Mouse (Mus musculus): ENCODE results near the gene Atp5j.

Atp5j gene

GRCm38 (mm10) chr16:84835441-84835822, at the start of gene Atp5j:
Gene Atp5j (minus strand): TSS chr16:84835625.
- peak; percentile 87 to 92 for DNase-seq

- DNase-seq = no peak
Measured at GRCm38 (mm10) chr16:84884572-84884971, 49.1 kb upstream of the Atp5j start.

GRCm38 (mm10) chr16:84881754-84882321, 46.4 kb upstream of the Atp5j start:
- DNase-seq = no peak

GRCm38 (mm10) chr16:84881168-84881567, 45.7 kb upstream of the Atp5j start:
- no peak for DNase-seq

DNA sequence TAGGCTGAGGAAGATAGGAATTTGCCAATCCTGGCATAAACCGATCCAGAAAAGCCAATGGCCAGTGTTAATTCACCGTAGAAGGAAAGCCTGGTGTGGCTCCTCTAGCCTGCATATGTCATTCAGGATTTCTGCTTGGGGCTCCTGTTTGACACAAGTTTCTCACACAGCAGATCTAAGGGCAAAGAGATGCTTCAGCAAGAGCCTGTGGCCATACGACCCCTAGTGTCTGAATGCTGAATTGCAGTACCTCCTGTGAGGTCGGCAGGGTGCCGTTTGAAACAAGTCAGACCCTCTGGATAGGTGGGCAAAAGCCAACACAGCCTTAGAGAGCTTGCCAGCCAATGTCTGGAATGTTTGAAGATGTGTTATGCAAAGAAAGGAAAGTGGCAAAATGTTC, 43.7 kb upstream of the Atp5j start:
- peak; percentile 46 to 75 for DNase-seq

- DNase-seq = no peak
Measured at GRCm38 (mm10) chr16:84876082-84876481, 40.7 kb upstream of the Atp5j start.

DNA sequence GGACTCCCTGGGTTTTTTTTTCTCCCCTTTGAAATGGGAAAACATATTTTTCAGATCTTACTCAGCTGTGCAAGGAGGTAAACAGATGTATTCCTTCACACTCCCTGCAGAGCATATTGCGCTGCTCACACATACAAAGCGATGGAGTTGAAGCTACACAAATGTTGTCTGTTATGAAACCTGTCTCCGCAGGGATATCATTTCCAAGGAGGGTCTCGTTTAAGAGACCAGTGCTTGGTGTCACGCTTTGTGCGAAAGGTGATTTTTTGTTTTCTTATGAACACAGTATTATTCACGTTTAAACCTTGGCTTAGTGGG, 40.3 kb upstream of the Atp5j start:
- DNase-seq = no peak

DNA sequence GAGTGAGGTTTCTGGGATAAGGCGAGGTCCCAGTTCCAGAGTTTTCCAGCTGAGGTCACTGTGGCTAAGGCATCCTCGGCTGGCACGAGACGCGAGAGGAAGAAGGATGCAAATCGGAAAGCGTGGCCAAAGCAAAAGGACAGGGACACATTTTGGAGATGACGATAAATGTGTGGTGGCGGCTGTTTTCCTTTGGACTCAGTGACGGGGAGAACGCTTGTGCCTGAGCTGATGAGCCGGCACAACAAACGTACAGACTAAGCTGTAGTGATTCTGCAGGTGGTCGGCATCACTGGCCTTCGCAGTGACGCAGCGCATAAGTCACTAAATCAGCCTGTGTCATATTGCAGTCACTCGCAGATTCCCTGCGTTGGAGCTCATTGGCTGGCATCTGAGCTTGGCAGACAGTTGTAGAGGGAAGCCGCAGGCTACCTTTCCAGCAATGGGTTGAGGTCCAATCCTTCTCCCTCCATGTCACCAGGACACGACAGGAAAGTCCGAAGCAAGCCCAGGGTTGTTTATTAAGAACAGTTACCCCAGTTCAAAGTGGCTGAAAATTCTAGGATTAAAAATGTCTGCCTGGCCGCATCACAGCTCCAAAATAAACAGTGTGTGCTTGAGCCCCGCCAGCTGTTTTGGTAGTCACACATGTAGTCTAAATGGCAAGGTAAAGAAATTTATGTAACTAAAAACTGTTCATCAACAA, 39.7 kb upstream of the Atp5j start:
- DNase-seq = peak; percentile 23 to 29

GRCm38 (mm10) chr16:84873805-84874204, 38.4 kb upstream of the Atp5j start:
- DNase-seq = no peak

- no peak for DNase-seq
Measured at GRCm38 (mm10) chr16:84864656-84865055, 29.2 kb upstream of the Atp5j start.

GRCm38 (mm10) chr16:84853492-84853891, 18.1 kb upstream of the Atp5j start:
- DNase-seq = no peak

DNA sequence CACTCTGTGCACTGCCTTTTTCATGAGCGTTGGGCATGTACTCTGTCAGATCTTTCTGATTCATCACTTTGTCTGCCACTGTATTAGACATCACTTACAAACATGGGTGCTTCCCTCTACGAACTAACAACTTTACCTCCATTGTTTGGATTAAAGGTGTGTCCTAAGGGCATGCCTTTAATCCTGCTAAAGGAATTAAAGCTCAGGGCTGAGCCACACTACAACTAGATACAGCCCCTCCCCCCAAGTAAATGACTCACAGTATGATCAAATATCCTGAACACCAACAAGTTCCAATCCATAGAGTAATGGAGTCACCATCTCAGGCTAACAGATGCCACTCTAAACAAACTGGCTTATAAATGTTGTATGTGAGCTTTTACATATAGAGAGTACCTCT, 3.2 kb upstream of the Atp5j start:
- no peak for DNase-seq

- DNase-seq = peak; percentile 50 to 55
Measured at GRCm38 (mm10) chr16:84835823-84836743, 658 bp upstream of the Atp5j start.

GRCm38 (mm10) chr16:84834745-84835440, 532 bp downstream of the Atp5j start, which contains the start of gene Gabpa:
Gene Gabpa (plus strand): TSS chr16:84834925.
- peak; percentile 92 to 96 for DNase-seq

DNA sequence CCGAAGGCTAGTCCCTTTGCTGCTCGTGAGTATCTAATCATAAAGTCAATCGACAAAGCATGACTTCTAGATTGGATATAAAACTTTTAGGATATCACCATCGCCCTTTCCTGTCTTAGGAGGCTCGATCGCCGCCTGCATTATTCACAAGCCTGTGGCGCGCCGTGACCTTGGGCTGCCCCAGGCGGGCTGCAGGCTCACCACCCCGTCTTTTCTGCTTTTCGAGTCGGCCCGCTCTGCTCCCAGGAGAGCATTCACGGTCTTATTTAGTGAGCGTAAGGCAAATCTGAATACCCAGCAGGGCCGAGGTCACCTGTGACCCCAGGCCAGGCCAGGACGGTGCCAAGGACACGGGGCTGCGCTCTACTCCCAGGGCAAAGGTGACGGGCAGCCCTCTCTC, 1.1 kb downstream of the Atp5j start:
- DNase-seq = no peak

- no peak for DNase-seq
Measured at GRCm38 (mm10) chr16:84832736-84833135, 2.7 kb downstream of the Atp5j start.

DNA sequence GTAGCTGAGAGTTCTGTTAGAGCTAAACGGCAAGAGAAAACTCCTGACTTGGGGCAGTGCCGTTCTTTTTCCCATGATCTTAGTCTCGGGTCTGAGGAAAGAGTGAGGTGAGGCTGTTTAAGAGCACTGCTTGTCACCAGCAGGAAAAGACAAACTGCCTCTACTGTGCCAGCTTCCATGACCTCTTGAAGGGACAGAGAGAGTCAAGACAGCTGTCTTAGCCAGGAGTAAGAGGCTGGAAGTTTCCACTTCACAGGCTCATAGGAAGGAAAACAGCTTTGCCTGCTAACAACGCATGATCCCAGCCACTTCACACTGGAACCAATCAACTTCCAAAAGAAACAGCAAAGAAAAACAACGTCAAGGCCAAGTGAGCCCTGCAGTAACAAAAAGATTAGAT, 3.7 kb downstream of the Atp5j start:
- no peak for DNase-seq

DNA sequence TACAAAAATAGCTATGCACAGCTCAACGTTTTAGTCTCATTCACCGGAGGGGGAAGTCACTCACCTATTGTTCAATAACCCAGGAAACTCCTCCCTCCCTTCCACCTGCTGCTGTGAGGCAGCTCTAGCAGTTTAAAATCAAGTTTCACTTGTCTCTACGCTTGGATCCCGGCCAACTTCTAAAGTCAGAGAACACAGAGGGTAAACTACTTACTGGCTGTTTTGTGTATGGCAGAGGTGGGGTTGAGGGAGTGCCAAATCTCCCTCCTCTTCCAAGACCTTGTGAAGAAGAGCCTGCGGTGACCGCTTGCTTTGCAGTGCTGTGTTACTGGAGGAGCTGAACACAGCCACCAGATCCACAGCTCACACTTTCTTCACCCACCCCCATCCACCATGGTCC, 10.4 kb downstream of the Atp5j start:
- DNase-seq = peak; percentile 29 to 56

GRCm38 (mm10) chr16:84817423-84817822, 18.0 kb downstream of the Atp5j start:
- peak in 1 of 2 experiments; percentile 37 for DNase-seq

GRCm38 (mm10) chr16:84814511-84814910, 20.9 kb downstream of the Atp5j start:
- no peak for DNase-seq

DNA sequence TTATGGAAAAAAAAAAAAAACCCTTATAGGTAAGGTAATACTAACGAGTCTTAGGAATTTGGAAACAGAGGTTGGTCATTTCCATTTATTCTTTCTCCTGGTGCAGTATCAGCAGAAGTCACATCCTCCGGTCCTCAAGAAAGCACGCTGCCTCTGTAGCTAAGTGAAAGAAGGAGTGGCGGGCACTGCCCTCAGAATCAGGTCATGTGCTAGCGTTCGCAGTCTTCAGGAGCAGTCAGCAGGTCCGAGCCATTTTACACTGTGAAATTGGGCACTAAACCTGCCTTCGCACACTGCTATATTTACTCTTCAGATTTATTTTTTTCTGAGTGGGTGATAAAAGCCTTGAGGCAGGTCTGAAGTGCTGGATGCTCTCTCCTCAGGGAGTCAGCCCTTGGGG, 21.6 kb downstream of the Atp5j start:
- no peak for DNase-seq

DNA sequence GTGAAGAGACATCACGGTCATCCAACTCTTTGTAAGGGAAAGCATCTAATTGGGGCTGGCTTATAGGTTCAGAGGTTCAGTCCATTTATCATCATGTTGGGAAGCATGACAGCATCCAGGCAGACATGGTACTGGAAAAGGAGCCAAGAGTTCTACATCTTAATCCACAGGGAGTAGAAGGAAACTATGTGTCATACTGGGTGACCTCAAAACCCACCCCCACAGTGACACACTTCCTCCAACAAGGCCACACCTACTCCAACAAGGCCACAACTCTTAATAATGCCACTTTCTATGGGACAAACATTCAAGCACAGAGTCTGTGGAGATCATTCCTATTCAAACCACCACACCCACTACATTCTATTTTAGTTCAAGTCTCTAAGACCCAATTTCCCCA, 25.2 kb downstream of the Atp5j start:
- DNase-seq = no peak

GRCm38 (mm10) chr16:84807874-84808273, 27.6 kb downstream of the Atp5j start:
- DNase-seq = no peak
